Mouse (Mus musculus): ENCODE results near the gene App. TPM values are rescaled to one million over a fixed set of nuclear protein-coding genes. Genes with fewer than 3 reads are reported as not detected.

The App gene
- polyA plus RNA-seq, 1 experiment from 2014 or later, result 470 TPM

DNA sequence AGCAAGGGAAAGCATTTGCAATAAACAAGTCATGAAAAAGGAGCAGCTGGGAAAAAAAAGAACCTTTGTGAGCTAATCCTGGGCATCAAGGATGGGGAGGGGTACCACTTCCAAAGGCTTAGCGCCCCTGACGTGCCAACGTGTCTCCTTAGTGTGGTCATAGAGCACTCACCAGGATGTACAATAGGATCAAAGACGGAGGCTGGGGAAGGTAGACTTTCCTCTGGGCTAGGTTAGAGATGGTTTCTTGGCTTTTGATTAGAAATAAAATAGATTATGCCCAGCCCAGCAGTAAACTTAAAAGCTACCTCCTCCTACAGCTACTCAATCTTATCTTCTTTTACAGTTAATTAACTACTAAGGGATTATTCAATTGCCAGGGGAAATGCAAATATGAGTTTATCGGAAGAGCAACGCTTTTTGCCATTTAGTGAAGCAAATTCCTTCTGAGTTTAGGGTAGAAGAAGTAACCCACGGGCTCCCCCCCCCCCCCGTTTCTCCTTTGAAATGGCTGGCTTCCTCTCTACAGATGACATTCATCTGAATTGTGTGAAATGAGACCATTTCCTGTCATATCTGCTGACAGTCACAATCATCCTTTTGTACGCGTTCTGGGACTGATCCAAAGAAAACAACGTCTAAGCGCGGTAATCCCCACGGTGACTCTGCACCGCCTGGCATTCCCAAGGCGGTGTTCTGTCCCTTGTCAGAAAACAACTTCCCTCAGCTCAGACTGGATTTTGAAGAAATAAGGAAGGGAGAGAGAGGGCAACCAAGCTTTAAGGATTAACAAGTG is 201.8 kb downstream of the App start:
- Histone ChIP-seq H3K27me3 (ENCODE audit: control insufficient read depth, insufficient read depth, low read depth, low read length) (no peaks in the 10 kb centered on the region), H3K4me2 (ENCODE audit: low read length) (peak overlapping the region; percentile 21), H3K36me3 (ENCODE audit: control insufficient read depth, insufficient read depth, low read length) (peaks cover 4% of the 10 kb centered on the region; the same call in 1 of the 2 replicates), H3K27ac (ENCODE audit: low read length) (peak overlapping the region; percentile 51), H3K4me1 (ENCODE audit: control insufficient read depth, insufficient read depth, low read length) (peaks cover 12% of the 10 kb centered on the region), H3K9me3 (replicated peaks; ENCODE audit: control insufficient read depth, low read length, poor library complexity, severe bottlenecking) (no peaks in the 10 kb centered on the region), H3K4me3 (ENCODE audit: low read depth, low read length) (no peak overlapping the region), H3K9ac (ENCODE audit: low read depth, low read length) (no peak overlapping the region)
- WGBS, result 25% methylated on average over 16 of the region's 16 CpGs
- peak; percentile 77 for ATAC-seq

DNA sequence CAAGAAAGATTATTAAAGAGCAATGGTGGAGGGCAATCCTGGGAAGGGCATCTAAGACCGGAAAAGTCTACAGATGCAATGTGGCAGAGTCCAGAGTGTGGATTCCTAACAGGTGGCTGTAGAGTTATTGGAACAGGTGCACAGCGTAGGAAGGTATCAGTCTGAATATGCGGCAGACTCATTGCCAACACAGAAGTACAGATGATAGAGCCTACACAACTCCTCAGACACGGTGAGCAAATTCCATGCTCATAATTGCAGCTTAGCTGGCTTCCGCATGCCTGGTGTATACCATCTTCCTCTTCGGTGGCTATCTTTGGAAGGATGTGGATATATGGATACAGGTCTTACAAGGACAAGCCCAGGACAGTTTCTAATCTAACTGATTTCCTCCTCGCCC is 204.5 kb downstream of the App start:
- H3K4me1 ChIP-seq (ENCODE audit: control insufficient read depth, insufficient read depth, low read length), result peaks cover 12% of the 10 kb centered on the region
- H3K4me3 ChIP-seq (ENCODE audit: low read depth, low read length), result no peak overlapping the region
- no peaks in the 10 kb centered on the region for H3K27me3 ChIP-seq (ENCODE audit: control insufficient read depth, insufficient read depth, low read depth, low read length)
- WGBS, result 95% methylated on average over 7 of the region's 7 CpGs
- ATAC-seq, result no peak
- H3K27ac ChIP-seq (ENCODE audit: low read length), result no peak overlapping the region
- H3K9ac ChIP-seq (ENCODE audit: low read depth, low read length), result no peak overlapping the region
- H3K36me3 ChIP-seq (ENCODE audit: control insufficient read depth, insufficient read depth, low read length), result peaks cover 10% of the 10 kb centered on the region; the same call in 1 of the 2 replicates
- no peaks in the 10 kb centered on the region for H3K9me3 ChIP-seq (replicated peaks; ENCODE audit: control insufficient read depth, low read length, poor library complexity, severe bottlenecking)
- H3K4me2 ChIP-seq (ENCODE audit: low read length), result no peak overlapping the region

- 75% methylated on average over 4 of the region's 4 CpGs for WGBS
These were observed 206.6 kb downstream of the App start for GRCm38 (mm10) chr16:84966983-84967382.

DNA sequence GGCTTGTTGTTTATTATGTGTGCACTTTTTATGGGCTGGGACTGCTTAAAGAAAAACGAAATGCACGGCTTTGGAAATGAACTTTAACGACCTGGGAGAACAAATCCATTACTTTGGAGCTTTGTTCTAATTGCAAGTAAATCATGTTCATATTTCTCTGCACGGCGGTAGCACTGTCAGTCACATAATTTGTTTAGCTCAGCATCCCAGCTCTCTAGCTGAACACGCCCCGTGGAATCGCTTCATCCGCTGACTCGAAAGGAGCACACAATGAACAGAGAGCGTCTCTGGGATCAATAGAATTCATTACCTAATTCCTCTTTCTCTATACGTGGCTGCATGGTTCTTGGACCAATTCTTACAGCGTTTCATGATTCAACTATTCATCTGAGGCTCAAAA is 207.5 kb downstream of the App start:
- H3K9ac ChIP-seq (ENCODE audit: low read depth, low read length), result no peak overlapping the region
- no peaks in the 10 kb centered on the region for H3K27me3 ChIP-seq (ENCODE audit: control insufficient read depth, insufficient read depth, low read depth, low read length)
- H3K36me3 ChIP-seq (ENCODE audit: control insufficient read depth, insufficient read depth, low read length), result peaks cover 24% of the 10 kb centered on the region
- peaks cover 2% of the 10 kb centered on the region; the same call in 1 of the 2 replicates for H3K4me1 ChIP-seq (ENCODE audit: control insufficient read depth, insufficient read depth, low read length)
- no peak overlapping the region for H3K4me3 ChIP-seq (ENCODE audit: low read depth, low read length)
- H3K27ac ChIP-seq (ENCODE audit: low read length), result no peak overlapping the region
- 58% methylated on average over 13 of the region's 13 CpGs for WGBS
- no peak overlapping the region for H3K4me2 ChIP-seq (ENCODE audit: low read length)
- H3K9me3 ChIP-seq (replicated peaks; ENCODE audit: control insufficient read depth, low read length, poor library complexity, severe bottlenecking), result no peaks in the 10 kb centered on the region
- no peak for ATAC-seq

More at GRCm38 (mm10) chr16:84966983-84967382, 206.6 kb downstream of the App start:
- no peak overlapping the region for H3K27ac ChIP-seq (ENCODE audit: low read length)
- H3K9ac ChIP-seq (ENCODE audit: low read depth, low read length), result no peak overlapping the region
- H3K4me3 ChIP-seq (ENCODE audit: low read depth, low read length), result no peak overlapping the region
- no peaks in the 10 kb centered on the region for H3K27me3 ChIP-seq (ENCODE audit: control insufficient read depth, insufficient read depth, low read depth, low read length)
- no peak for ATAC-seq
- H3K4me1 ChIP-seq (ENCODE audit: control insufficient read depth, insufficient read depth, low read length), result peaks cover 9% of the 10 kb centered on the region; the same call in 1 of the 2 replicates
- H3K4me2 ChIP-seq (ENCODE audit: low read length), result no peak overlapping the region
- peaks cover 15% of the 10 kb centered on the region for H3K36me3 ChIP-seq (ENCODE audit: control insufficient read depth, insufficient read depth, low read length)
- H3K9me3 ChIP-seq (replicated peaks; ENCODE audit: control insufficient read depth, low read length, poor library complexity, severe bottlenecking), result no peaks in the 10 kb centered on the region

- Histone ChIP-seq H3K9me3 (replicated peaks; ENCODE audit: control insufficient read depth, low read length, poor library complexity, severe bottlenecking) (no peaks in the 10 kb centered on the region), H3K4me3 (ENCODE audit: low read depth, low read length) (no peak overlapping the region)
- WGBS, result 79% methylated on average over 9 of the region's 9 CpGs
These were observed 209.6 kb downstream of the App start for GRCm38 (mm10) chr16:84963960-84964359.

GRCm38 (mm10) chr16:84963527-84963926 is 210.0 kb downstream of the App start:
- Histone ChIP-seq H3K4me3 (ENCODE audit: low read depth, low read length) (no peak overlapping the region), H3K9ac (ENCODE audit: low read depth, low read length) (no peak overlapping the region), H3K36me3 (ENCODE audit: control insufficient read depth, insufficient read depth, low read length) (peaks cover 32% of the 10 kb centered on the region), H3K27ac (ENCODE audit: low read length) (no peak overlapping the region), H3K4me2 (ENCODE audit: low read length) (no peak overlapping the region), H3K27me3 (ENCODE audit: control insufficient read depth, insufficient read depth, low read depth, low read length) (no peaks in the 10 kb centered on the region), H3K4me1 (ENCODE audit: control insufficient read depth, insufficient read depth, low read length) (no peaks in the 10 kb centered on the region), H3K9me3 (replicated peaks; ENCODE audit: control insufficient read depth, low read length, poor library complexity, severe bottlenecking) (no peaks in the 10 kb centered on the region)
- WGBS, result 85% methylated on average over 12 of the region's 12 CpGs
- ATAC-seq, result no peak

More at GRCm38 (mm10) chr16:84963960-84964359, 209.6 kb downstream of the App start:
- ATAC-seq, result no peak
- H3K27me3 ChIP-seq (ENCODE audit: control insufficient read depth, insufficient read depth, low read depth, low read length), result no peaks in the 10 kb centered on the region
- H3K4me2 ChIP-seq (ENCODE audit: low read length), result no peak overlapping the region
- peaks cover 32% of the 10 kb centered on the region for H3K36me3 ChIP-seq (ENCODE audit: control insufficient read depth, insufficient read depth, low read length)
- H3K27ac ChIP-seq (ENCODE audit: low read length), result no peak overlapping the region
- H3K4me1 ChIP-seq (ENCODE audit: control insufficient read depth, insufficient read depth, low read length), result no peaks in the 10 kb centered on the region
- H3K9ac ChIP-seq (ENCODE audit: low read depth, low read length), result no peak overlapping the region

- H3K36me3 ChIP-seq (ENCODE audit: control insufficient read depth, insufficient read depth, low read length), result peaks cover 23% of the 10 kb centered on the region
- H3K27ac ChIP-seq (ENCODE audit: low read length), result peak overlapping the region; percentile 28; the same call in 1 of the 2 replicates
- H3K4me3 ChIP-seq (ENCODE audit: low read depth, low read length), result no peak overlapping the region
- 56% methylated on average over 6 of the region's 6 CpGs for WGBS
- H3K9ac ChIP-seq (ENCODE audit: low read depth, low read length), result 0 out of 2 replicates have a peak overlapping the region, but pooled peaks have one; percentile 25
- no peaks in the 10 kb centered on the region for H3K27me3 ChIP-seq (ENCODE audit: control insufficient read depth, insufficient read depth, low read depth, low read length)
- no peaks in the 10 kb centered on the region for H3K9me3 ChIP-seq (replicated peaks; ENCODE audit: control insufficient read depth, low read length, poor library complexity, severe bottlenecking)
- ATAC-seq, result no peak
- peaks cover 7% of the 10 kb centered on the region for H3K4me1 ChIP-seq (ENCODE audit: control insufficient read depth, insufficient read depth, low read length)
- no peak overlapping the region for H3K4me2 ChIP-seq (ENCODE audit: low read length)
These were observed 216.3 kb downstream of the App start for GRCm38 (mm10) chr16:84957253-84957652.

DNA sequence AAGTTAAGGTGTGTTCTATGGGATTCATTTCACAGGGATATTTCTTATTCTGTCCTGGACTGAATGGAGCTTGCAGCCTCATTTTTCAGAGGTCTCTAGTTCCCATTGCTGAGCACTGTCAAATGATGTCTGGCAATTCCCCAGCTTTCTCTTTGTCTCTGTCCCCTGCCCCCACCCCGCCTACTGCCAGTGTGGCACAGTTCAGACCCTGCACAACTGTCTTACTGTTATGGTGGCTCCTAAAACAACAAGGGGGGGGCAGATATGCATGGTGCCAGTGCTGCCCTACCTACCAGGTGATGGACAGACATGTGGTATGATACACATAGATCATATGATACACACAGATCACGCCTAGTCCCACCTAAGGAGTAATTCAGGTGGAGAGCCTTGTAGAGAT is 216.9 kb downstream of the App start:
- ATAC-seq, result peak; percentile 46
- Histone ChIP-seq H3K36me3 (ENCODE audit: control insufficient read depth, insufficient read depth, low read length) (peaks cover 21% of the 10 kb centered on the region), H3K4me1 (ENCODE audit: control insufficient read depth, insufficient read depth, low read length) (peaks cover 7% of the 10 kb centered on the region), H3K27ac (ENCODE audit: low read length) (peak overlapping the region; percentile 52), H3K27me3 (ENCODE audit: control insufficient read depth, insufficient read depth, low read depth, low read length) (no peaks in the 10 kb centered on the region), H3K9ac (ENCODE audit: low read depth, low read length) (peak overlapping the region; percentile 14; the same call in 1 of the 2 replicates), H3K4me2 (ENCODE audit: low read length) (no peak overlapping the region), H3K9me3 (replicated peaks; ENCODE audit: control insufficient read depth, low read length, poor library complexity, severe bottlenecking) (no peaks in the 10 kb centered on the region), H3K4me3 (ENCODE audit: low read depth, low read length) (no peak overlapping the region)
- 83% methylated on average over 2 of the region's 2 CpGs for WGBS

- Histone ChIP-seq H3K4me3 (ENCODE audit: low read depth, low read length) (no peak overlapping the region), H3K4me2 (ENCODE audit: low read length) (no peak overlapping the region), H3K4me1 (ENCODE audit: control insufficient read depth, insufficient read depth, low read length) (peaks cover 7% of the 10 kb centered on the region), H3K27me3 (ENCODE audit: control insufficient read depth, insufficient read depth, low read depth, low read length) (no peaks in the 10 kb centered on the region), H3K9ac (ENCODE audit: low read depth, low read length) (no peak overlapping the region), H3K9me3 (replicated peaks; ENCODE audit: control insufficient read depth, low read length, poor library complexity, severe bottlenecking) (no peaks in the 10 kb centered on the region), H3K27ac (ENCODE audit: low read length) (no peak overlapping the region), H3K36me3 (ENCODE audit: control insufficient read depth, insufficient read depth, low read length) (peaks cover 13% of the 10 kb centered on the region)
- ATAC-seq, result peak; percentile 44
- 50% methylated on average over 1 of the region's 1 CpGs for WGBS
These were observed 217.7 kb downstream of the App start for GRCm38 (mm10) chr16:84955840-84956239.
